Mouse (Mus musculus): Measurements from ENCODE around the gene Pbld2. TPM values are rescaled to one million over a fixed set of nuclear protein-coding genes. Genes with fewer than 3 reads are reported as not detected.

Gene Pbld2
- total and polyA plus RNA-seq, 3 experiments, result 0.15 TPM; not detected in 1

DNA sequence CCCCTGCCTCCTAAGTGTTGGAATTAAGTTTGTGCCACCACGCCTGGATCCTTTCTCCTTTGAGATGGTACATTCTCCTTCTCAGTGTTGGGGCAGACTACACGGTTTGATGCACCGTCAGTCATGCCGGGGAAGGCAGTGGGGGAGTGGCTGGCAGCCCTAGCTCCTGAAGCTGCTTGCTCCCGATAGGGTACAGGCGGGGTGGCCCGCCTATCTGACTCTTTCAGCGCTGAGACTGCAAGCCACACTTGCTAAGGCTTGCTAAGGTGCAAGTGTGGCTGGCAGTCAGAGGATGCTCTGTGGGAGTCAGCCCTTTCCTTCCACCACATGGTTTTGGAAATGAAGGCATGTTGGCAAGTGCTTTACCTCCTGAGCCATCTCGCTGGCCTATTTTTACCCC is 23.5 kb upstream of the Pbld2 start:
- Histone ChIP-seq H3K9ac (ENCODE audit: control insufficient read depth, low read depth, low read length, poor library complexity, severe bottlenecking) (no peak overlapping the region), H3K27ac (ENCODE audit: control insufficient read depth, low read depth, low read length) (no peak overlapping the region), H3K36me3 (ENCODE audit: control insufficient read depth in 1 of 2, insufficient read depth in 2 of 2, low read length in 2 of 2) (peaks cover 0 to 2% of the 10 kb centered on the region in 2 experiments; a peak in 1 of 4 replicates), H3K4me1 (ENCODE audit: control insufficient read depth in 1 of 2, insufficient read depth in 2 of 2, low read length in 2 of 2) (no peaks in the 10 kb centered on the region), H3K4me3 (ENCODE audit: control insufficient read depth in 1 of 2, insufficient read depth in 1 of 2, low read depth in 2 of 2, low read length in 2 of 2) (no peak overlapping the region), H3K27me3 (ENCODE audit: control insufficient read depth in 1 of 2, insufficient read depth in 2 of 2, low read length in 2 of 2) (no peaks in the 10 kb centered on the region), H3K79me2 (ENCODE audit: control insufficient read depth, insufficient read depth, low read length, poor library complexity) (no peaks in the 10 kb centered on the region), H3K9me3 (replicated peaks; ENCODE audit: insufficient read depth, low read length) (no peaks in the 10 kb centered on the region)
- TF ChIP-seq USF1 (IDR thresholded peaks at IDR 0.05; ENCODE audit: low read depth, low read length), result no peak
- no peak for TF ChIP-seq POLR2AphosphoS2 (IDR thresholded peaks at IDR 0.05; ENCODE audit: low read length)
- no peak for TF ChIP-seq MAX (IDR thresholded peaks at IDR 0.05; ENCODE audit: low read length)
- no peak for TF ChIP-seq MAFK (IDR thresholded peaks at IDR 0.05; ENCODE audit: borderline replicate concordance, low read depth, low read length)
- no peak for TF ChIP-seq BHLHE40 (IDR thresholded peaks at IDR 0.05; ENCODE audit: borderline replicate concordance, low read depth, low read length)
- DNase-seq (ENCODE audit: low read depth, low spot score), result no peak

DNA sequence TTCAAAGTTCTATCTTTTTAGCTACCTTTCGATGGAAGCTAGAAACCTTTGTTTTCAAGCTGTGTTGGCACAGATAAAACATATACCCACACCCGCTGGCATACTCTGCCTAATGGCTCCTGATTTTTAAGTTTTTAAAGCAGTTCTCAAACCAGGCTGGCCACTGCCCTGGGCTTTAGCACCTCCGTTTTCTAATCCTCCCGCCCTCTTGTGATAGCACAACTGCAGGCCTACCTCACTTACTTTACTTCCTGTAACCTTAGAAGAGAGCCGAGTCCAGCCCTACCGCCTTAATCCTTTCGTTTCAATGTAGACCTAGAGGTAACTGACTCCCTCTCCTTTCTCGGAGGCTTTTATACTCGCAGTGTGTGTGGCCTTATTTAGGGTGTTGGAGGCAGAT is 20.9 kb upstream of the Pbld2 start:
- peaks cover 0 to 2% of the 10 kb centered on the region in 2 experiments; a peak in 1 of 4 replicates for H3K36me3 ChIP-seq (ENCODE audit: control insufficient read depth in 1 of 2, insufficient read depth in 2 of 2, low read length in 2 of 2)
- TF ChIP-seq RCOR1 (IDR thresholded peaks at IDR 0.05; ENCODE audit: low read depth, low read length), result no peak
- no peak for TF ChIP-seq CHD2 (IDR thresholded peaks at IDR 0.05; ENCODE audit: low read length)
- no peak for TF ChIP-seq GATA1 (IDR thresholded peaks at IDR 0.05; ENCODE audit: low read depth, low read length)
- H3K4me1 ChIP-seq (ENCODE audit: control insufficient read depth in 1 of 2, insufficient read depth in 2 of 2, low read length in 2 of 2), result no peaks in the 10 kb centered on the region
- no peaks in the 10 kb centered on the region for H3K9me3 ChIP-seq (replicated peaks; ENCODE audit: insufficient read depth, low read length)
- no peak overlapping the region for H3K9ac ChIP-seq (ENCODE audit: control insufficient read depth, low read depth, low read length, poor library complexity, severe bottlenecking)
- H3K27me3 ChIP-seq (ENCODE audit: control insufficient read depth in 1 of 2, insufficient read depth in 2 of 2, low read length in 2 of 2), result no peaks in the 10 kb centered on the region
- H3K4me3 ChIP-seq (ENCODE audit: control insufficient read depth in 1 of 2, insufficient read depth in 1 of 2, low read depth in 2 of 2, low read length in 2 of 2), result no peak overlapping the region
- H3K27ac ChIP-seq (ENCODE audit: control insufficient read depth, low read depth, low read length), result no peak overlapping the region
- no peak for DNase-seq (ENCODE audit: low read depth, low spot score)
- no peaks in the 10 kb centered on the region for H3K79me2 ChIP-seq (ENCODE audit: control insufficient read depth, insufficient read depth, low read length, poor library complexity)

DNA sequence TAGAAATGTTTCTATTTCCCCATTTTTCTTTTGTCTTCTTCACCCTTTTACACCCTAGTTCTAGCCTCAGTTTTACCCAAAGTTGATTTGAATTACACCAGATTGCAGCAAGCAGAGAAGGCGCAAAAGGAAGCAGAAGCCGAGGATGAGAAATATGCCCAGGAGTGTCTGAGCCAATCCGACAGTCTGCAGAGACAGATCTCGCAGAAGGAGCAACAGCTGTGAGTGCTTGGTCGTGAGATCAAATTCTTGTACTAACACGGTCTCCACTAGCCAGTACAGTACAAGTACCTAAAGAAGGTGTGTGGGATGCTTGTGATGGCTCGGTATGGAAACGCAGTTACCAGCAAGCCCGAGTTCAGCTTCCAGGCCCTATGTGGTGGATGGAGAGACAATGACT is 19.6 kb upstream of the Pbld2 start:
- Histone ChIP-seq H3K36me3 (ENCODE audit: control insufficient read depth in 1 of 2, insufficient read depth in 2 of 2, low read length in 2 of 2) (peaks cover 2 to 5% of the 10 kb centered on the region in 2 experiments; a peak in 3 of 4 replicates), H3K27ac (ENCODE audit: control insufficient read depth, low read depth, low read length) (no peak overlapping the region), H3K4me1 (ENCODE audit: control insufficient read depth in 1 of 2, insufficient read depth in 2 of 2, low read length in 2 of 2) (peaks cover 2% of the 10 kb centered on the region in 2 experiments; a peak in 3 of 4 replicates), H3K27me3 (ENCODE audit: control insufficient read depth in 1 of 2, insufficient read depth in 2 of 2, low read length in 2 of 2) (no peaks in the 10 kb centered on the region), H3K9me3 (replicated peaks; ENCODE audit: insufficient read depth, low read length) (no peaks in the 10 kb centered on the region), H3K9ac (ENCODE audit: control insufficient read depth, low read depth, low read length, poor library complexity, severe bottlenecking) (no peak overlapping the region), H3K4me3 (ENCODE audit: control insufficient read depth in 1 of 2, insufficient read depth in 1 of 2, low read depth in 2 of 2, low read length in 2 of 2) (no peak overlapping the region), H3K79me2 (ENCODE audit: control insufficient read depth, insufficient read depth, low read length, poor library complexity) (no peaks in the 10 kb centered on the region)
- no peak for TF ChIP-seq TCF12 (IDR thresholded peaks at IDR 0.05; ENCODE audit: low read depth, low read length)
- no peak for TF ChIP-seq UBTF (IDR thresholded peaks at IDR 0.05; ENCODE audit: borderline replicate concordance, insufficient read depth, low read depth, low read length)
- TF ChIP-seq USF1 (IDR thresholded peaks at IDR 0.05; ENCODE audit: low read depth, low read length), result no peak
- no peak for TF ChIP-seq POLR2A (IDR thresholded peaks at IDR 0.05; ENCODE audit: control insufficient read depth in 1 of 2, insufficient read depth in 1 of 2, low read depth in 1 of 2, low read length in 2 of 2, poor library complexity in 1 of 2)
- TF ChIP-seq GABPA (IDR thresholded peaks at IDR 0.05; ENCODE audit: low read depth, low read length), result no peak
- no peak for TF ChIP-seq USF2 (IDR thresholded peaks at IDR 0.05; ENCODE audit: borderline replicate concordance in 1 of 2, insufficient read depth in 1 of 2, low read depth in 1 of 2, low read length in 2 of 2)
- TF ChIP-seq ZMIZ1 (IDR thresholded peaks at IDR 0.05; ENCODE audit: low read depth, low read length), result no peak
- DNase-seq (ENCODE audit: low read depth, low spot score), result no peak

Data from MEL (cell line).